18 mouse cellular contexts compared by ENCODE assay signal in the genomic region with DNA sequence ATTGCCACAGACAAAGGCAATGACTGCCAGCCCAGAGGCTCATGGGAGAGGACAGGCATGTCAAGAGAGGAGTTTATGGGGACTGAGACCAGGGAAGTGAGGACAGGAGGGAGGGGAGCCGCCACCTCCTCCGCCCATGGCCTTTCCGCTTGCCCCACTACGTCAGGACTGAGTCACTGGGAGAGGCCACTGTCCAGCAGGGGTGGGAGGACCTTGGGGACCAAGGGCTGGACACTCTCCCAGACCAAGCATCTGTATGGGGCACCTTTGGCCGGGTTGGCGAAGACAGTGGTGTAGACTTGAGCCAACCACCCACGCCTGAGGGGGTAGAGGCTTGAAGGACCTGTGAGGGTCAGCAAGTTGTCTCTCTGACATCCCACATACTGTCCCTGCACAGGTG. TPM values are rescaled to one million over a fixed set of nuclear protein-coding genes. Genes with fewer than 3 reads are reported as not detected.
A peak's percentile ranks its signal among the peaks of the same experiment; 100 is the strongest.
DNase-seq lines count a peak whose midpoint lies in the region; ATAC-seq and TF ChIP-seq lines count a peak whose summit lies in the region.
"Had no signal": no experiment of that assay in that cellular context is flagged by ENCODE, and none has a peak within 500 bp of the region (broad histone marks: within the 10 kb centered on the region; RNA-seq: fewer than 3 reads in every experiment).

No protein-coding gene starts in this region.

- H3K9ac ChIP-seq in forebrain, embryonic 14.5 days (ENCODE audit: low read length), result no peak overlapping the region
- no peak overlapping the region for H3K9ac ChIP-seq in stomach, postnatal 0 days (ENCODE audit: low read length)
- H3K9ac ChIP-seq: embryonic facial prominence, embryonic 15.5 days; forebrain, embryonic 13.5 days; hindbrain, embryonic 15.5 days; liver, embryonic 13.5 days; midbrain, embryonic 12.5 days had no signal

- TF ChIP-seq CTCF in stomach, postnatal 0 days (IDR thresholded peaks at IDR 0.05; ENCODE audit: low read depth), result no peak

- H3K27me3 ChIP-seq in forebrain, embryonic 10.5 days (ENCODE audit: poor library complexity, severe bottlenecking), result peaks cover 49% of the 10 kb centered on the region
- no peaks in the 10 kb centered on the region for H3K27me3 ChIP-seq in forebrain, embryonic 14.5 days (replicated peaks; ENCODE audit: control insufficient read depth, insufficient read depth, low read length)
- H3K27me3 ChIP-seq in stomach, postnatal 0 days (ENCODE audit: control insufficient read depth, insufficient read depth, low read length), result no peaks in the 10 kb centered on the region
- H3K27me3 ChIP-seq: embryonic facial prominence, embryonic 15.5 days; hindbrain, embryonic 15.5 days had no signal

- no peaks in the 10 kb centered on the region for H3K9me3 ChIP-seq in forebrain, embryonic 10.5 days
- H3K9me3 ChIP-seq in forebrain, embryonic 14.5 days (replicated peaks; ENCODE audit: control insufficient read depth, low read length), result no peaks in the 10 kb centered on the region
- no peaks in the 10 kb centered on the region for H3K9me3 ChIP-seq in stomach, postnatal 0 days (ENCODE audit: control insufficient read depth, low read length)
- H3K9me3 ChIP-seq: embryonic facial prominence, embryonic 15.5 days; forebrain, embryonic 13.5 days; hindbrain, embryonic 15.5 days; liver, embryonic 13.5 days; midbrain, embryonic 12.5 days had no signal

- 89% methylated on average over 7 of the region's 7 CpGs for WGBS in forebrain, embryonic 10.5 days
- 93% methylated on average over 7 of the region's 7 CpGs for WGBS in forebrain, embryonic 14.5 days
- 85% methylated on average over 7 of the region's 7 CpGs for WGBS in stomach, postnatal 0 days

- no peak for ATAC-seq in forebrain, embryonic 14.5 days
- peak; percentile 14; the same call in 1 of the 2 replicates for ATAC-seq in stomach, postnatal 0 days (ENCODE audit: low FRiP score, low TSS enrichment)
- ATAC-seq: forebrain, embryonic 13.5 days had no signal

- H3K4me1 ChIP-seq in forebrain, embryonic 10.5 days, result peaks cover 56% of the 10 kb centered on the region
- H3K4me1 ChIP-seq in forebrain, embryonic 14.5 days (ENCODE audit: control insufficient read depth, insufficient read depth, low read length), result peaks cover 12% of the 10 kb centered on the region
- H3K4me1 ChIP-seq in stomach, postnatal 0 days (replicated peaks; ENCODE audit: control insufficient read depth, insufficient read depth), result no peaks in the 10 kb centered on the region
- H3K4me1 ChIP-seq: liver, embryonic 13.5 days had no signal

- TF ChIP-seq EP300 in stomach, postnatal 0 days (optimal IDR thresholded peaks at IDR 0.05), result no peak

- H3K4me2 ChIP-seq in forebrain, embryonic 14.5 days (ENCODE audit: low read length), result no peak overlapping the region
- no peak overlapping the region for H3K4me2 ChIP-seq in stomach, postnatal 0 days (replicated peaks; ENCODE audit: low read depth)
- H3K4me2 ChIP-seq: embryonic facial prominence, embryonic 15.5 days; forebrain, embryonic 13.5 days; hindbrain, embryonic 15.5 days; liver, embryonic 13.5 days; midbrain, embryonic 12.5 days had no signal

- no peaks in the 10 kb centered on the region for H3K36me3 ChIP-seq in forebrain, embryonic 10.5 days (replicated peaks)
- no peaks in the 10 kb centered on the region for H3K36me3 ChIP-seq in forebrain, embryonic 14.5 days (ENCODE audit: control insufficient read depth, insufficient read depth, low read length)
- no peaks in the 10 kb centered on the region for H3K36me3 ChIP-seq in stomach, postnatal 0 days (ENCODE audit: control insufficient read depth, insufficient read depth, low read length)
- H3K36me3 ChIP-seq: embryonic facial prominence, embryonic 15.5 days; hindbrain, embryonic 15.5 days; liver, embryonic 13.5 days; midbrain, embryonic 12.5 days had no signal

- H3K27ac ChIP-seq in forebrain, embryonic 10.5 days, result peak overlapping the region; percentile 59
- no peak overlapping the region for H3K27ac ChIP-seq in forebrain, embryonic 14.5 days (ENCODE audit: low read depth, low read length)
- no peak overlapping the region for H3K27ac ChIP-seq in stomach, postnatal 0 days (replicated peaks)
- H3K27ac ChIP-seq: embryonic facial prominence, embryonic 15.5 days; forebrain, embryonic 13.5 days; hindbrain, embryonic 15.5 days; liver, embryonic 13.5 days; midbrain, embryonic 12.5 days had no signal

- DNase-seq in forebrain, embryonic 10.5 days (ENCODE audit: extremely low spot score, low spot score), result no peak
- DNase-seq in forebrain, embryonic 14.5 days (ENCODE audit: low spot score), result no peak
- DNase-seq in ovary, postnatal 36 days (ENCODE audit: low spot score), result peak; percentile 25
- DNase-seq in ovary, postnatal 14 days (ENCODE audit: low spot score), result no peak
- DNase-seq in heart, adult 8-10 months (ENCODE audit: low spot score), result peak; percentile 28
- DNase-seq in stomach, postnatal 0 days (ENCODE audit: low spot score), result no peak
- no peak for DNase-seq in lung, postnatal 10 days
- no peak for DNase-seq in lung, adult 18-20 months
- DNase-seq: cerebellum, adult 2 months; kidney, adult 8-10 months; layer of hippocampus, adult 9-11 months; liver, embryonic 13.5 days had no signal

- no peak overlapping the region for H3K4me3 ChIP-seq in forebrain, embryonic 10.5 days
- no peak overlapping the region for H3K4me3 ChIP-seq in forebrain, embryonic 14.5 days (ENCODE audit: low read depth, low read length)
- no peak overlapping the region for H3K4me3 ChIP-seq in stomach, postnatal 0 days (ENCODE audit: low read depth, low read length)
- H3K4me3 ChIP-seq: embryonic facial prominence, embryonic 15.5 days; forebrain, embryonic 13.5 days; hindbrain, embryonic 15.5 days; liver, embryonic 13.5 days; midbrain, embryonic 12.5 days had no signal

RNA-seq across cellular contexts. Expression of a gene that starts 40.8 kb away (rescaled TPM):
- 0.21 and 0.26 TPM in 2 replicates for polyA plus RNA-seq in forebrain, embryonic 10.5 days (2016; fragmentation: Nextera tagmentation; extraction: Ambion mirVana)
- 0.11 TPM in 1 of 2 replicates, not detected in the other for polyA plus RNA-seq in forebrain, embryonic 14.5 days (2014; fragmentation: Nextera tagmentation; extraction: Ambion mirVana)
- not detected for total RNA-seq in heart, adult 8-10 months (2022)
- 1.6 and 1.7 TPM in 2 replicates for polyA plus RNA-seq in stomach, postnatal 0 days (2015; fragmentation: Nextera tagmentation; extraction: Ambion mirVana)
- total RNA-seq: granulocyte monocyte progenitor cell, adult 5-6 weeks; left cerebral cortex, postnatal 36 days had no signal
- polyA plus RNA-seq: forebrain, embryonic 13.5 days; hindbrain, embryonic 15.5 days; midbrain, embryonic 12.5 days had no signal

Comparison
In these comparisons a context has a peak if more than half of its experiments do, and no peak if none do; other contexts are left out.
1. DNase-seq: peak in ovary, postnatal 36 days (single experiment) and heart, adult 8-10 months (single experiment); none in forebrain, embryonic 10.5 days (single experiment), forebrain, embryonic 14.5 days (single experiment), ovary, postnatal 14 days (single experiment), stomach, postnatal 0 days (single experiment), lung, postnatal 10 days (single experiment) and lung, adult 18-20 months (0 of 2).